Mouse (Mus musculus): Measurements from ENCODE around the gene Slc38a4.

DNA sequence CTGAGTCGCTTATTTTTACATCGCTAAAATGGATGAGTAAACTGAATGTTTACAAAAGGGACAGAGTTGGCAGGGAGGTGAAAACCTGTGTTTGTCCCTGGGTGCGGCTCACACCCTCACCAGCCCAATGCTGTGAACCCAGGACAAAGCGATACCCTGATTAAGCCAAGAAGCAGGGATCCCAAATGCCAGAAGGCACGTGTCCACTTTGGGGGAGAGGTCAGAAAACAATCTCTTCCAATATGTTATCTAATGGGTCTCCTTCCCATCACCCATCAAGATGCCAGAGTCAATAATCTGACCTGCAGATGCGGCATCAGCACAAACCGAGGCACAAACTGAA is 51.3 kb downstream of the Slc38a4 start:
- TF ChIP-seq GATA1 (IDR thresholded peaks at IDR 0.05; ENCODE audit: borderline replicate concordance, low read length) (no peak), FLI1 (IDR thresholded peaks at IDR 0.05; ENCODE audit: low read length) (no peak)
